Mouse (Mus musculus): ENCODE measurements around the gene C2cd5. TPM values are rescaled to one million over a fixed set of nuclear protein-coding genes. Genes with fewer than 3 reads are reported as not detected.
A peak's percentile ranks its signal among the peaks of the same experiment; 100 is the strongest.

Gene C2cd5
- polyA plus RNA-seq, 1 experiment from 2014 or later = 22.8 TPM

GRCm38 (mm10) chr6:143069606-143070005, 30.3 kb downstream of the C2cd5 start:
- no peak overlapping the region for H3K27ac ChIP-seq
- H3K4me2 ChIP-seq = no peak overlapping the region
- no peaks in the 10 kb centered on the region for H3K9me3 ChIP-seq
- no peaks in the 10 kb centered on the region for H3K27me3 ChIP-seq (replicated peaks)
- no peaks in the 10 kb centered on the region for H3K4me1 ChIP-seq
- WGBS = 84% methylated on average over 8 of the region's 8 CpGs
- no peak overlapping the region for H3K9ac ChIP-seq
- peaks cover 6% of the 10 kb centered on the region; the same call in 1 of the 2 replicates for H3K36me3 ChIP-seq
- H3K4me3 ChIP-seq (replicated peaks) = no peak overlapping the region
- no peak for ATAC-seq (ENCODE audit: insufficient read depth, low FRiP score, low read depth)

DNA sequence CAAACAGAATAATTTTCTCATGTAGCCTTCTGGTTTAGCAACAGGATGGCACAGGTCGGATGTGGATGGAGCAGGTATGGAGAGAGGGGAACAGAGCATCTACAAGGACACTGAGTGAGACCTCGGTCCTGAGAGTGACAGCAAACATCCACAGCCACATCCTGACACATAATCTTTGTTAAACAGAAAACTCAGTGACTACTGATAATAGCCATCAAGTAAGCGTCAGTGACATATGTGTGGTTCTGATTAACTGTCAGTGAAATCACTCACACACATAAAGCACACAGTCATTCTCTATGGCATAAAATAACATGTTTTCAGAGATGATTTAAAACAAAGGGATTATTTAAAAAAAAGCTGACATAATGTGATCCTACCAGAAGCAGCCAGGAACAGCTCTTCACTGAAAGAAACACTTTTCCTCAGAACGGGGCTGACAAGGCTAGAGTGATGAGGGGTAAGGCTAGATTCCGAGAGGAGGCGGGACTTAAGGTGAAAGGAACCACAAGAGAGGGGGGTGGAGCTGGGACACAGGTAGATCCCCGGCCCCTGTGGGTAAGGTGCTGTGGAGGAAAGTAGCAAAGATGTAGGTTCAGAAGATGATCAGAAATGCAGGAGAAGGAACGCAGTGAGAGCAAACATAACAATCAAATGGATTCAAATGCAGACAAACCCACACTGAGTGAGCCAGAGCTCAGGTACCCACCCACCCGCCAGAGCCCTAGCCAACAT, 31.6 kb downstream of the C2cd5 start:
- H3K9me3 ChIP-seq = no peaks in the 10 kb centered on the region
- peak; percentile 92 for ATAC-seq (ENCODE audit: insufficient read depth, low FRiP score, low read depth)
- WGBS = 57% methylated on average over 9 of the region's 9 CpGs
- no peak overlapping the region for H3K27ac ChIP-seq
- H3K36me3 ChIP-seq = peaks cover 4% of the 10 kb centered on the region; the same call in 1 of the 2 replicates
- H3K9ac ChIP-seq = no peak overlapping the region
- no peaks in the 10 kb centered on the region for H3K4me1 ChIP-seq
- no peak overlapping the region for H3K4me2 ChIP-seq
- no peak overlapping the region for H3K4me3 ChIP-seq (replicated peaks)
- no peaks in the 10 kb centered on the region for H3K27me3 ChIP-seq (replicated peaks)

DNA sequence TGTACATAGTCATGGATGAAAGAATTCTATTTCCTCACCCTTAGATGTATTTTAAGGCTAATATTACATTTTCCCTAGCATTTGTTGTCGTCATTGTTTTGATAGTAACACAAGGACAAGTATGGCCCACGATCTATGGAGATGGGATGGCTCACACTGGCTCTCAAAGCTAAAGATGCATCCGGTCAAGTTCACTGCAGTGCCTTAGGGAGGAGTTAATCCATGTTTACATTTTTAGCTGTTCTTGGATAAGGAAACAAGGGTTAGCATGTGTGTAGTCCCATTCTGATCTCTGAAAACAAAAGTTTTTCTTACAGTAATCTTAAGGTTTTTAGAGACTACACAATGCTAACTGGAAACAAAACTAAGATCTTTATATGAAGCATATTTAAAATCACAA, 32.3 kb downstream of the C2cd5 start:
- no peak overlapping the region for H3K9ac ChIP-seq
- 58% methylated on average over 3 of the region's 3 CpGs for WGBS
- H3K4me1 ChIP-seq = no peaks in the 10 kb centered on the region
- H3K4me3 ChIP-seq (replicated peaks) = no peak overlapping the region
- H3K4me2 ChIP-seq = no peak overlapping the region
- no peaks in the 10 kb centered on the region for H3K9me3 ChIP-seq
- H3K36me3 ChIP-seq = no peaks in the 10 kb centered on the region
- no peak for ATAC-seq (ENCODE audit: insufficient read depth, low FRiP score, low read depth)
- no peaks in the 10 kb centered on the region for H3K27me3 ChIP-seq (replicated peaks)
- no peak overlapping the region for H3K27ac ChIP-seq

DNA sequence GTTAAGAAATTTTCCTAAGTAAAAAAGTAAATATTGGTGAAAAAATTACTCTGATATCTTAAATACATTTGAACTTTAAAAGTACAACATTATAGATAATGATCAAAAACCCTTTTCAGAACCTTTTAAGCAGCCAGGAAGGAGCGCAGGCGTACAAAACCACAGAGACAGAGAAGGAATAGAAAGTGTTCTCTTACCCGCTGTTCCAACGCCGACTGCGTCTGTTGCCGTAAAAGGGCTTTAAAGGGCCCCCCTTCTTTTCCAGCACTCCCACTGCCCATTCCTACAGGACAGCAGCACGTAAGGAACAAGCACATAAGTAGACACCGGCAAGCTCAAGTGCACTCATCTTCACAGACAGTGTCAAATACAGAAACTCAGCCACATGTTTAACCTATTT, 33.1 kb downstream of the C2cd5 start:
- WGBS = 81% methylated on average over 9 of the region's 9 CpGs
- Histone ChIP-seq H3K27ac (no peak overlapping the region), H3K27me3 (replicated peaks) (no peaks in the 10 kb centered on the region), H3K4me3 (replicated peaks) (no peak overlapping the region), H3K9me3 (no peaks in the 10 kb centered on the region), H3K4me1 (no peaks in the 10 kb centered on the region), H3K9ac (no peak overlapping the region), H3K36me3 (no peaks in the 10 kb centered on the region; the same call in 1 of the 2 replicates), H3K4me2 (no peak overlapping the region)
- ATAC-seq (ENCODE audit: insufficient read depth, low FRiP score, low read depth) = no peak

GRCm38 (mm10) chr6:143064047-143064446, 35.9 kb downstream of the C2cd5 start:
- Histone ChIP-seq H3K4me2 (no peak overlapping the region), H3K9ac (no peak overlapping the region), H3K4me1 (no peaks in the 10 kb centered on the region), H3K27me3 (replicated peaks) (no peaks in the 10 kb centered on the region), H3K4me3 (replicated peaks) (no peak overlapping the region), H3K9me3 (no peaks in the 10 kb centered on the region), H3K36me3 (no peaks in the 10 kb centered on the region; the same call in 1 of the 2 replicates), H3K27ac (no peak overlapping the region)
- ATAC-seq (ENCODE audit: insufficient read depth, low FRiP score, low read depth) = no peak
- WGBS = 62% methylated on average over 2 of the region's 2 CpGs

- Histone ChIP-seq H3K9ac (no peak overlapping the region), H3K27me3 (replicated peaks) (no peaks in the 10 kb centered on the region), H3K4me3 (replicated peaks) (no peak overlapping the region), H3K36me3 (no peaks in the 10 kb centered on the region; the same call in 1 of the 2 replicates), H3K27ac (no peak overlapping the region), H3K4me2 (no peak overlapping the region), H3K4me1 (no peaks in the 10 kb centered on the region), H3K9me3 (no peaks in the 10 kb centered on the region)
- WGBS = 91% methylated on average over 5 of the region's 5 CpGs
- no peak for ATAC-seq (ENCODE audit: insufficient read depth, low FRiP score, low read depth)
Observed at GRCm38 (mm10) chr6:143057601-143058000, 42.3 kb downstream of the C2cd5 start.

- H3K27me3 ChIP-seq (replicated peaks) = no peaks in the 10 kb centered on the region
Observed at GRCm38 (mm10) chr6:143051566-143051965, 48.4 kb downstream of the C2cd5 start.

GRCm38 (mm10) chr6:143049791-143050555, 50.0 kb downstream of the C2cd5 start:
- ATAC-seq (ENCODE audit: insufficient read depth, low FRiP score, low read depth) = no peak
- Histone ChIP-seq H3K27me3 (replicated peaks) (no peaks in the 10 kb centered on the region), H3K36me3 (0 out of 2 replicates have a peak, but pooled peaks cover 2% of the 10 kb centered on the region), H3K4me2 (no peak overlapping the region), H3K27ac (no peak overlapping the region), H3K4me3 (replicated peaks) (no peak overlapping the region), H3K9ac (no peak overlapping the region), H3K9me3 (no peaks in the 10 kb centered on the region), H3K4me1 (no peaks in the 10 kb centered on the region)
- 80% methylated on average over 11 of the region's 11 CpGs for WGBS

More at GRCm38 (mm10) chr6:143051566-143051965, 48.4 kb downstream of the C2cd5 start:
- Histone ChIP-seq H3K4me1 (no peaks in the 10 kb centered on the region), H3K36me3 (0 out of 2 replicates have a peak, but pooled peaks cover 2% of the 10 kb centered on the region), H3K27ac (no peak overlapping the region), H3K9ac (no peak overlapping the region), H3K4me3 (replicated peaks) (no peak overlapping the region), H3K9me3 (no peaks in the 10 kb centered on the region), H3K4me2 (no peak overlapping the region)
- ATAC-seq (ENCODE audit: insufficient read depth, low FRiP score, low read depth) = no peak
- WGBS = 87% methylated on average over 5 of the region's 5 CpGs

GRCm38 (mm10) chr6:143049117-143049516, 50.8 kb downstream of the C2cd5 start:
- H3K4me2 ChIP-seq = no peak overlapping the region
- H3K4me3 ChIP-seq (replicated peaks) = no peak overlapping the region
- no peaks in the 10 kb centered on the region for H3K4me1 ChIP-seq
- H3K9ac ChIP-seq = no peak overlapping the region
- H3K27ac ChIP-seq = no peak overlapping the region
- WGBS = 98% methylated on average over 2 of the region's 2 CpGs
- no peak for ATAC-seq (ENCODE audit: insufficient read depth, low FRiP score, low read depth)
- H3K36me3 ChIP-seq = 0 out of 2 replicates have a peak, but pooled peaks cover 2% of the 10 kb centered on the region
- no peaks in the 10 kb centered on the region for H3K27me3 ChIP-seq (replicated peaks)
- no peaks in the 10 kb centered on the region for H3K9me3 ChIP-seq

DNA sequence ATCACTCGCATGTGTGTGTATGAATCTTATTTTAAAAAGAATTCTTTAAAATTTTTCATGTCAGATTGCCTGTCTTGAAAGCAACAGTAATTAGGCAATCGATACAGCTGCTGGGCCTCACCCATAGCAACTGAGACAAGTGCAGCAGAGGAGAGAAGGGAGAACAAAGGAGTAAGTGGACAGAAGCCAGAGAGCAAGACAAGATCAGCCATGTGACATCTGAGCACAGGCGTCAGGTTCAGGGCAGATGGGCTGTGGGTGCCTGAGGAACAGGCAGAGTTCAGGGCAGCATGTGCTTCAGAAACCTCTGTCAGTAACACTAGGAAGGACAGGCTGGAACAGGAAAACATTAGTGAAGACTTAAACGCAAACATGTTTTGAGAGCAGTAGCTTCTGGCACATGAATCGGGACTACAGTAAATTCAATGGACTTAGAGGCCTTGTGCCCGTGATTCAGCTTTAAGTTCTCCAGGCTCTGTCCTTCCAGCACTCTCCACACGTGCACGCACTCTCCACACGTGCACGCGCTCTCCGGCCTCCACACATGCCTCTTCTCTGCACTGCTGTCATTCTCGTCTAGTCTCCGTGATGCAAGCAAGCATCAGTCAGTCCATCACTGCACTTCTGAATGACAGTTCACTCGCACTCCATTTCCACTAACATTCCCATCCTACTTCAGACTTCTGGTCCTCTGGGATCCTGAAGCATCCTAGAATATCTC, 52.2 kb downstream of the C2cd5 start:
- Histone ChIP-seq H3K36me3 (0 out of 2 replicates have a peak, but pooled peaks cover 2% of the 10 kb centered on the region), H3K4me3 (replicated peaks) (no peak overlapping the region), H3K4me2 (no peak overlapping the region), H3K9ac (no peak overlapping the region), H3K4me1 (no peaks in the 10 kb centered on the region), H3K27me3 (replicated peaks) (no peaks in the 10 kb centered on the region), H3K27ac (no peak overlapping the region), H3K9me3 (no peaks in the 10 kb centered on the region)
- no peak for ATAC-seq (ENCODE audit: insufficient read depth, low FRiP score, low read depth)
- 87% methylated on average over 15 of the region's 15 CpGs for WGBS

DNA sequence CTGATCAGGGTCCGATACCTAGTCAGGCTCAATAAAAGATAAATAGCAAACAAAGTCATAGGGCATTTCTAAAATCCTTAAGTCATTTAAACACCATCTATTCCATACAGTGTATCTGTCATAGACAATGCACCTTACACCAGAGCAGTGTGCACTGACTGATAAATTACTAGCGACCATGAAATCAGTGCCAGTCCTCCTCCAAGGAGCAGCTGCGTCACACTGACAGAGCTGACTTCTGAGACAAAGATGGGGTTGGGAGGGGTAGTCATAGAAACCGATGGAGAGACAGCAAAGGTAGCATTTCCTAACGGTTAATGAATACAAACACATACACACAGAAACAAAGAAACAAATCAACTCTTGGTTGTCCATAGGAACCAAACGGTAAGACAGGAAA, 58.4 kb downstream of the C2cd5 start:
- no peaks in the 10 kb centered on the region for H3K27me3 ChIP-seq (replicated peaks)
- H3K4me1 ChIP-seq = no peaks in the 10 kb centered on the region
- no peak overlapping the region for H3K4me2 ChIP-seq
- peaks cover 2% of the 10 kb centered on the region; the same call in 1 of the 2 replicates for H3K36me3 ChIP-seq
- ATAC-seq (ENCODE audit: insufficient read depth, low FRiP score, low read depth) = no peak
- H3K27ac ChIP-seq = no peak overlapping the region
- 80% methylated on average over 6 of the region's 6 CpGs for WGBS
- H3K4me3 ChIP-seq (replicated peaks) = no peak overlapping the region
- H3K9me3 ChIP-seq = no peaks in the 10 kb centered on the region
- no peak overlapping the region for H3K9ac ChIP-seq

All from stomach, embryonic 15.5 days (tissue).